Mouse (Mus musculus) spleen, adult 2 months (tissue): ENCODE measurements around the gene Fos.

ENCODE experiments used
- CTCF ChIP-seq: fragments of 200-500 bp; IDR thresholded peaks from 2 replicates; pipeline ENCODE4 v1.5.1; 2011; ENCODE audit warnings: mild to moderate bottlenecking, inconsistent platforms; ENCODE audit not compliant: insufficient read depth, insufficient read length, insufficient replicate concordance; ENCODE audit errors: extremely low read depth
- POLR2A ChIP-seq: fragments of 200-500 bp; IDR thresholded peaks from 2 replicates; pipeline ENCODE4 v1.6.1; 2011; ENCODE audit warnings: low read depth, low read length, inconsistent platforms

DNA sequence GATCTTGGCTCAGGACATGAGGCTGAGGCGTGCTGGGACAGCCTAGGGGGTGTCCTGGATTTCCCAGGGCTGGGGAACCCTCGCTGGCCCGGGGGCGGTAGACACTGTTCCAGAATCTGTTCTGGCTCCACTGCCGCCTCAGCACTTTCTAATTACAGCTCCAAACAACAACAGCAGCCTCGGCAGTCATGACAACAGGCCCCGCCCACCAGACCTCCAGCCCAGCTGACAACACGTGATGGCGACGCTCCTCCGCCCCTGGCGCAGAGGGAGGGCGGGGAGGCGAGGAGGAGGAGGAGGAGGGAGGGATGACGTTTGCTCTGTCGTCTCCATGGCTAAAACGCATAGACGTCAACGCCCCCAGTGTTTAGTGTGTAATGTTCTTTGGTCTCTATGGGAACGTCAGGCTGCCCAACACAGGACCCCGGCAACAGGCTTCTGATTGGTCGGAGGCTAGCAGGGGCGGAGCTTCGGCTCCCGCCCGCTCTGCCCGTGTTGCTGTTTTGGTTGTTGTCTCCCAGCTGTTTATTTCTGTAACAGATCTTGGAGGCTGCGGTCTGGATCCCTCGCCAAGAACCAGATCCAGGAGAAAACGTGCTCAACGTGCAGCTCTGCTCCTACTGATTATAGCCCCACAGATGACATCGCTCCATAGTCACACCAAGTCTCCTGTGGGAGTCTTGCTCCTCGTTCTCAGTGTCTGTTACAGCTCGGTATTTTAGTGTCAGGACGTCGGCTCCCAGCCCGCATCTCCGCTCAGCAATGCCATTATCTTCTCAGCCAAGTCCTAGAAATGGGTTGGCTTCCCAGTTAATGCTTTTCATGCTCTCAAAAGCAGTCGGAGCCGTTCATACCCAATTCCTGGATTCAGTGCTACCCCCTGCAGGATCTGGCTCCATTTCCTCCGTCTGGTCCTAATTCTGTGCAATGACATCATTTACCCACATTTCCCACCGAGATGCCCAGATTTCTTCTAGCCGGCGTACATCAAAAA is 18.3 kb upstream of the Fos start:
- TF ChIP-seq CTCF: no peak
- no peak for TF ChIP-seq POLR2A
